Mouse (Mus musculus) myocyte (in vitro differentiated cells): ENCODE measurements around the gene Cwh43. TPM values are rescaled to one million over a fixed set of nuclear protein-coding genes. Genes with fewer than 3 reads are reported as not detected.

Experiments
- H3K27me3 ChIP-seq: one replicate; pipeline ENCODE4 v1.6.1; 2011; ENCODE audit not compliant: control insufficient read depth, insufficient read depth, insufficient read length
- H3K36me3 ChIP-seq: one replicate; pipeline ENCODE4 v1.6.1; 2011; ENCODE audit not compliant: control insufficient read depth, insufficient read depth
- H3K4me2 ChIP-seq: one replicate; pipeline ENCODE4 v1.6.1; 2011; ENCODE audit warnings: low read depth, control low read depth
- H3K4me3 ChIP-seq: one replicate; pipeline ENCODE4 v1.5.1; 2011; ENCODE audit warnings: mild to moderate bottlenecking, control low read depth, moderate library complexity
- H3K79me2 ChIP-seq: one replicate; pipeline ENCODE4 v1.6.1; 2011; ENCODE audit not compliant: control insufficient read depth, insufficient read depth
- H3ac ChIP-seq: one replicate; pipeline ENCODE4 v1.6.1; 2011; ENCODE audit not compliant: control insufficient read depth, insufficient read length
- CEBPB ChIP-seq: IDR thresholded peaks from 2 replicates; pipeline ENCODE4 v1.6.1; 2011; ENCODE audit warnings: mild to moderate bottlenecking, moderate library complexity; ENCODE audit not compliant: poor library complexity, insufficient read depth, severe bottlenecking
- E2F4 ChIP-seq: IDR thresholded peaks from one replicate; pipeline ENCODE4 v1.6.1; 2011; ENCODE audit warnings: mild to moderate bottlenecking, control low read depth, moderate library complexity; ENCODE audit not compliant: insufficient read depth
- MAX ChIP-seq: IDR thresholded peaks from one replicate; pipeline ENCODE4 v1.6.1; 2011; ENCODE audit warnings: low read depth, mild to moderate bottlenecking, control low read depth
- MYOD1 ChIP-seq, 3 experiments: IDR thresholded peaks; one replicate each; pipeline ENCODE4 v1.6.1; 2011; ENCODE audit warnings: control low read depth in 2 of 3, low read depth in 2 of 3, mild to moderate bottlenecking in 2 of 3, moderate library complexity in 1 of 3; ENCODE audit not compliant: insufficient read length in 2 of 3, control insufficient read depth in 1 of 3
- MYOG ChIP-seq, 3 experiments: IDR thresholded peaks; one replicate each; pipeline ENCODE4 v1.6.1; 2011; ENCODE audit warnings: control low read depth in 2 of 3, low read depth in 2 of 3, mild to moderate bottlenecking in 2 of 3; ENCODE audit not compliant: insufficient read length in 2 of 3, control insufficient read depth in 1 of 3, insufficient read depth in 1 of 3
- POLR2A ChIP-seq: IDR thresholded peaks from one replicate; pipeline ENCODE4 v1.6.1; 2011; ENCODE audit warnings: low read depth, mild to moderate bottlenecking, control low read depth, moderate library complexity; ENCODE audit not compliant: insufficient read length
- POLR2AphosphoS2 ChIP-seq: IDR thresholded peaks from one replicate; pipeline ENCODE4 v1.6.1; 2011; ENCODE audit warnings: low read depth, control low read depth; ENCODE audit not compliant: insufficient read length
- REST ChIP-seq: IDR thresholded peaks from one replicate; pipeline ENCODE4 v1.6.1; 2011; ENCODE audit warnings: mild to moderate bottlenecking, control low read depth, moderate library complexity; ENCODE audit not compliant: insufficient read depth, insufficient read length
- SRF ChIP-seq: IDR thresholded peaks from one replicate; pipeline ENCODE4 v1.6.1; 2011; ENCODE audit warnings: low read depth; ENCODE audit not compliant: control insufficient read depth, insufficient read length
- TCF12 ChIP-seq: IDR thresholded peaks from one replicate; pipeline ENCODE4 v1.6.1; 2011; ENCODE audit warnings: mild to moderate bottlenecking, control low read depth; ENCODE audit not compliant: poor library complexity, insufficient read depth, severe bottlenecking
- TCF3 ChIP-seq: IDR thresholded peaks from one replicate; pipeline ENCODE4 v1.6.1; 2011; ENCODE audit warnings: low read depth, control low read depth; ENCODE audit not compliant: insufficient read length
- USF1 ChIP-seq: IDR thresholded peaks from one replicate; pipeline ENCODE4 v1.6.1; 2011; ENCODE audit warnings: low read depth, mild to moderate bottlenecking, control low read depth, moderate library complexity
- polyA plus RNA-seq: library from polyadenylated mRNA; unstranded; fragments of >200 nt; fragmentation: generic; extraction: Trizol; gene quantifications from one replicate; pipeline ENCODE4 v1.2.1, GENCODE M21; 2012; ENCODE audit warnings: missing spikeins

Cwh43 gene
- polyA plus RNA-seq = 0.02 TPM

- H3K27me3 ChIP-seq = peaks cover 4% of the 10 kb centered on the region
- no peak for TF ChIP-seq SRF
- no peak for TF ChIP-seq USF1
- TF ChIP-seq CEBPB = no peak
- TF ChIP-seq E2F4 = no peak
- TF ChIP-seq TCF3 = no peak
- TF ChIP-seq MYOG (IDR thresholded peaks at IDR 0.05; ENCODE audit: control insufficient read depth in 1 of 3, insufficient read depth in 1 of 3, insufficient read length in 2 of 3, low read depth in 2 of 3) = no peak
- no peak for TF ChIP-seq MAX
- no peak for TF ChIP-seq MYOD1 (IDR thresholded peaks at IDR 0.05; ENCODE audit: control insufficient read depth in 1 of 3, insufficient read length in 2 of 3, low read depth in 2 of 3)
- TF ChIP-seq TCF12 = no peak
- no peak for TF ChIP-seq POLR2AphosphoS2
- no peak for TF ChIP-seq REST
- no peak for TF ChIP-seq POLR2A
- H3K36me3 ChIP-seq = no peaks in the 10 kb centered on the region
- H3K79me2 ChIP-seq = no peaks in the 10 kb centered on the region
- H3K4me3 ChIP-seq = no peak within 1 kb of the TSS
- H3ac ChIP-seq = no peak within 1 kb of the TSS
- H3K4me2 ChIP-seq = no peak within 1 kb of the TSS
Measured at GRCm38 (mm10) chr5:73405981-73406722, at the start of gene Cwh43. Cwh43 (plus strand) TSS chr5:73406075.

- Histone ChIP-seq H3K27me3 (no peaks in the 10 kb centered on the region), H3K79me2 (no peaks in the 10 kb centered on the region), H3ac (no peak overlapping the region), H3K36me3 (no peaks in the 10 kb centered on the region), H3K4me3 (no peak overlapping the region), H3K4me2 (no peak overlapping the region)
- TF ChIP-seq REST = no peak
- no peak for TF ChIP-seq TCF3
- no peak for TF ChIP-seq MYOD1 (IDR thresholded peaks at IDR 0.05; ENCODE audit: control insufficient read depth in 1 of 3, insufficient read length in 2 of 3, low read depth in 2 of 3)
- no peak for TF ChIP-seq POLR2AphosphoS2
- no peak for TF ChIP-seq TCF12
- no peak for TF ChIP-seq USF1
- no peak for TF ChIP-seq MAX
- TF ChIP-seq POLR2A = no peak
- TF ChIP-seq SRF = no peak
- TF ChIP-seq MYOG (IDR thresholded peaks at IDR 0.05; ENCODE audit: control insufficient read depth in 1 of 3, insufficient read depth in 1 of 3, insufficient read length in 2 of 3, low read depth in 2 of 3) = no peak
- TF ChIP-seq CEBPB = no peak
- no peak for TF ChIP-seq E2F4
Measured at GRCm38 (mm10) chr5:73359134-73359751, 46.6 kb upstream of the Cwh43 start.

- TF ChIP-seq MYOG (IDR thresholded peaks at IDR 0.05; ENCODE audit: control insufficient read depth in 1 of 3, insufficient read depth in 1 of 3, insufficient read length in 2 of 3, low read depth in 2 of 3) = no peak
- no peak for TF ChIP-seq REST
- no peak for TF ChIP-seq MYOD1 (IDR thresholded peaks at IDR 0.05; ENCODE audit: control insufficient read depth in 1 of 3, insufficient read length in 2 of 3, low read depth in 2 of 3)
- no peak for TF ChIP-seq POLR2AphosphoS2
- TF ChIP-seq MAX = no peak
- TF ChIP-seq POLR2A = no peak
- TF ChIP-seq TCF3 = no peak
- no peak for TF ChIP-seq E2F4
- no peak for TF ChIP-seq TCF12
- no peak for TF ChIP-seq SRF
- TF ChIP-seq CEBPB = no peak
- no peak for TF ChIP-seq USF1
- Histone ChIP-seq H3K4me3 (no peak overlapping the region), H3K79me2 (no peaks in the 10 kb centered on the region), H3K4me2 (no peak overlapping the region), H3K27me3 (no peaks in the 10 kb centered on the region), H3K36me3 (no peaks in the 10 kb centered on the region), H3ac (no peak overlapping the region)
Measured at GRCm38 (mm10) chr5:73359752-73360141, 46.1 kb upstream of the Cwh43 start.

GRCm38 (mm10) chr5:73360240-73360639, 45.6 kb upstream of the Cwh43 start:
- Histone ChIP-seq H3K4me2 (no peak overlapping the region), H3ac (no peak overlapping the region), H3K79me2 (no peaks in the 10 kb centered on the region), H3K36me3 (no peaks in the 10 kb centered on the region), H3K27me3 (no peaks in the 10 kb centered on the region), H3K4me3 (no peak overlapping the region)
- no peak for TF ChIP-seq MYOG (IDR thresholded peaks at IDR 0.05; ENCODE audit: control insufficient read depth in 1 of 3, insufficient read depth in 1 of 3, insufficient read length in 2 of 3, low read depth in 2 of 3)
- no peak for TF ChIP-seq MAX
- TF ChIP-seq POLR2AphosphoS2 = no peak
- no peak for TF ChIP-seq E2F4
- no peak for TF ChIP-seq CEBPB
- TF ChIP-seq MYOD1 (IDR thresholded peaks at IDR 0.05; ENCODE audit: control insufficient read depth in 1 of 3, insufficient read length in 2 of 3, low read depth in 2 of 3) = no peak
- TF ChIP-seq POLR2A = no peak
- TF ChIP-seq TCF3 = no peak
- TF ChIP-seq REST = no peak
